Mouse (Mus musculus): Measurements from ENCODE around the gene 1190002N15Rik. TPM values are rescaled to one million over a fixed set of nuclear protein-coding genes. Genes with fewer than 3 reads are reported as not detected.

Gene 1190002N15Rik
- total RNA-seq, 2 experiments from 2014 or later = 25.7 to 31.8 TPM

GRCm38 (mm10) chr9:94529987-94530386 is 7.9 kb downstream of the 1190002N15Rik start:
- no peak for DNase-seq

GRCm38 (mm10) chr9:94529146-94529746 is 8.6 kb downstream of the 1190002N15Rik start:
- DNase-seq = no peak

- DNase-seq = no peak
Measured at GRCm38 (mm10) chr9:94526473-94526872, 11.4 kb downstream of the 1190002N15Rik start.

- peak in 1 of 2 experiments; percentile 41 for DNase-seq
Measured at GRCm38 (mm10) chr9:94512246-94512645, 25.6 kb downstream of the 1190002N15Rik start.

DNA sequence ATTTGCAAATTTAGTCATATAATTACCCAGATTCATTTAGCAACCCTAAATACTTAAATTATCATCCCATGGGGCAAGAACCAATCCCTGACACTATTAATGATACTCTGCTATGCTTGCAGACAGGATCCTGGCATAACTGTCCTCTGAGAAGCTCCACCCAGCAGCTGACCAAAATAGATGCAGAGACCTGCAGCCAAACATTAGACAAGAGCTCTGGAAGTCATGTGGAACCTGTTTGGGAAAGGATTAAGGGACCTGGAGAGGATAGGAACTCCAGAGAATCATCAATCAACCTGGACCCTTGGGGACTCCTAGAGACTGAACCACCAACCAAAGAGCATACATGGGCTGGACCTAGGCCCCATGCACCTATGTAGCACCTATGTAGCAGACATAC is 26.7 kb downstream of the 1190002N15Rik start:
- DNase-seq = peak in 1 of 2 experiments; percentile 57

DNA sequence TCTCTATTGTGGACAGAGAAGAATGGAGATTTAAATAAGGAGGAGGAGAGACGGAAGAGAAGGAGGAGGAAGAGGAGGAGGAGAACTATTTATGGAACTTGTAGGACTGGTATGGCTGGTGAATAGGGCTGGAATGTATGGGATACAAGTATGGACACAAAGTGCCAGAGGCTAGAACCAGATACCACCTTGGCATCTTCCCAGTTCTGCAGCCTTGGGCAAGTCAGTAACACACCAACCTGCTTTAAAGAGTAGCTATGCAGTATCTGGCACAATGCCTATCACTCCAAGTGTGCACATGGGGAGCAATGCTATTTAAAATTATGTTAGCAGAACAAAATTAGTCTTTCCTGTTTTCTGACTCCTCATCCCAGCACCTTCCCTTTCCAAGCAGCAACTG is 30.9 kb downstream of the 1190002N15Rik start:
- no peak for DNase-seq

DNA sequence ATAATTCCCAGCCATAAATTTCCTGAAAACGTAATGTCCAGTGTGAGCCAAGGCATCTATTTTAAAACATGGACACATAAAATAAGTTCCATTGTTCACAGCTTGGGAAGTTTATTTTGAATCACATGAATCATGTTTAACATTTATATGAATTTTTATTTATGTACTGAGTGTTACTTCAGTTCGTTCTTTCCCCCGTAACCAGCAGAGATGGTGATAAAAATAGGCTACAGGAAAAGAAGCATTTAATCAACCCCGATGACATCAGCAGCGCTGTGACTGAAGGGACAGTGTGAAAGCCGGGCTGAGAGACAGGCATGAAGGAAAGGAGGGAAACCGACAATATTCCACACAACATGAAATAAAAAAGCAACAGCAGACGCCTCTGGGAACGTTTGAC is 46.4 kb downstream of the 1190002N15Rik start:
- peak; percentile 5 to 11 for DNase-seq

- no peak for DNase-seq
Measured at GRCm38 (mm10) chr9:94487976-94488375, 49.9 kb downstream of the 1190002N15Rik start.

DNA sequence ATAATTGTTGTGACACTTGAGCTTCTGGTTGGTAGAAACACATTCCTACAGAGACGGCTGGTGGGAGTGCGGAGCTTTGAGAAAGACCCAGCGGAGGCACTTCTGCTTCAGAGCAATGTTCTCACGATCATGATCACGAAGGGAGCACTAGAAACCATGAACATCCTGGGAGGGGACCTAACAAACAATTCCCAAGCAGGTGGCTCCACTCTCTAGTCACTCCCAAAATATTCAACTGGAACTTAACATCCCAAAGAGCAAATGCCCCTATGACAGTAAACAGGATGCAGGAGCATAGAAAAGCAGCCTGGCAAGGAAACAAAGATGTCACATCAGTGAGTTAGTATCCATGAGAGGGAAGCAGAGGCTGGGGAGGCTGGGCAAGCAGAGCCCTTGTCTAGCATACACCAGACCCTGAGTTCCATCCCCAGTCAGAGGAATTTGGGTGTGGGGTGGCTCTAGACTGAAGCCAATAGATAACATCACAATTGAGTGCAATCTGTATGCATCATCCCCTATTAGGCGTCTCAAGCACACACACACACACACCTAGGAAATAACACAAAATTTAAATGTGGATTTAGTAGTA is 54.5 kb downstream of the 1190002N15Rik start:
- no peak for DNase-seq

DNA sequence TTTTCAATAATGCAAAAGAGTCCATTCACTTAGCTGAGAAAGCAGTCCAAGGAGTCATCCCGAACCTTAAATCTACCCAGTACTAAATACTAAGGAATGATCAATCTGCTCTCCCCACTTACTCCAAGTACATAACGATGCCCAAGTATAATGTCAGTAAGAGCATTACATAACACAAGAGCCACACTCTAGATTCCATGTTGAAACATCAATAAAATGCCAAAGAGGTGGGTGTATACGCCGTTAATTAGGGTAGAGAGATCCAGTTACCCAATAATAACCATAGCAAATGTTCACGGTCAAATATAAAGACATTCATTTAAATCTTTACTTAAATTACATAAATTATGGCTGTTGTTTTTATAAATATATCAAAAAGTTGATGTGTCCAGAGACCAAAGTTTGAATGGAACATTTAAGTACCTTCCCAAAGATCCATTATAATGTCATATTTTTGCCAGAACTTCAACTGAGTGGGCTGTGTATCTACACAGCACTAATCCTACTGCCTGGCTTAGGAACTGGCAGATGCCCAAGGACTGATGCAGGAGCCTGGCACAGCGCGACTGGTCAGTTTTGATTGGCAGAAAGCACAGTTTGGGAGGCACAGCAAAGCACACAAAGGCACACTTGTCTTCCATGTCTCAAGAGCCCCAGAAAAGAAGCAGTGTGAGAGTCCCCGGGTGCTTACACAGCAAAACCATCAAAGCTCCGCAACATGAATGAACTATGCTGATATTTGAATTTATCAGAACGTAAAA is 55.5 kb downstream of the 1190002N15Rik start:
- DNase-seq = peak; percentile 4 to 15

GRCm38 (mm10) chr9:94481057-94481456 is 56.8 kb downstream of the 1190002N15Rik start:
- DNase-seq = no peak

DNA sequence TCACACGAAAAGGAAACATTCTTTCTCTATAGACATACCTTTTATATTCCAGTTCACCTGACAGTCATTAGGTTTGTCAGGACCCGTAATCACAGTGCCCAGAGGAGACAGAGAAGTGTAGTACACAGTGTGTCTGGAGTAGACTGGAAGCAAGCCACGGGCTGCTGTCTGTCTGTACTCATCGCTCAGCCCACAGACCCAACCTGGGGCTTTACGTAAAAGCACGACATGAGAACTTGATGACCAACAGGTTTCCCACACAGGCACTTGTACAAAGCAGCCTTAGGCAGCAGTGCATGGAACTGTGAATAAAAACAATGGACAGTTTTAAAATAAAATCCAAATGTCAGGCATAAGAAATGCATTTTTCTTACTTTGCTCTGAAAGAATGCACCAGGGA is 58.5 kb downstream of the 1190002N15Rik start:
- no peak for DNase-seq

DNA sequence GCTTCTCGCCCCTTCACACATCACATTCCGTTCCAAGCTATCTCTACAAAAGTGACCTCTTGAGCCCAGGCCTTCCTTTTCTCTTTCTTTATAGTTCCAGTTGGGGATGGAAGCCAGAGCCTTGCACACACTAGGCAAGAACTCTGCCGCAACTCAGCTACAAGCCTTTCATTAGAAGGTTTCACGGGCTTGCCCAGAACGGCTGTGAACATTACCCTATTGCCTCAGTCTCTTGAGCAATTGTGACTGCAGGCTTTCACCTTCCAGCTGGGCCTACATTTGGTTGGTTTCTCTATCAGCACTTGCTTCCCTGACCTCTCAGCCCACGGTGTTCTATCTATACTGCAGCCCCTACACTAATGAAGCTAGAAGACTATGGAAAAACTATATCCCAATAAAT is 58.9 kb downstream of the 1190002N15Rik start:
- no peak for DNase-seq

DNA sequence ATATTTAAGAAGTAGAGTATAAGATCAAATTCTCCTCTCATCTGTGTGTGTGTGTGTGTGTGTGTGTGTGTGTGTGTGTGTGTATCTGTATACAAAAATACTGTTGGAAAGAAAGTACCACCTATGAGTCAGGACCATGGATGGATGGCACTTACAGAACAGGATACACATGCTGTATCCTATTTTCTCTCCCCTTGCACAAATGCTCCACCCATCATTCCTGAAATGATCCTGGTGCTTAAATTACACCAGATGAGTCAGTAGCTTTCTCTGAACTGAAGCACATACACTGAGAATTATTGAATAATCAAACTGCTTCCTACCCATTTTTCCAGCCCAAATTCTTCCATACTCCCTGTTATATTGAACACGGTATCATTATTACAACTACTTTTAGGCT is 61.9 kb downstream of the 1190002N15Rik start:
- DNase-seq = no peak

- no peak for DNase-seq
Measured at GRCm38 (mm10) chr9:94473898-94474297, 64.0 kb downstream of the 1190002N15Rik start.

DNA sequence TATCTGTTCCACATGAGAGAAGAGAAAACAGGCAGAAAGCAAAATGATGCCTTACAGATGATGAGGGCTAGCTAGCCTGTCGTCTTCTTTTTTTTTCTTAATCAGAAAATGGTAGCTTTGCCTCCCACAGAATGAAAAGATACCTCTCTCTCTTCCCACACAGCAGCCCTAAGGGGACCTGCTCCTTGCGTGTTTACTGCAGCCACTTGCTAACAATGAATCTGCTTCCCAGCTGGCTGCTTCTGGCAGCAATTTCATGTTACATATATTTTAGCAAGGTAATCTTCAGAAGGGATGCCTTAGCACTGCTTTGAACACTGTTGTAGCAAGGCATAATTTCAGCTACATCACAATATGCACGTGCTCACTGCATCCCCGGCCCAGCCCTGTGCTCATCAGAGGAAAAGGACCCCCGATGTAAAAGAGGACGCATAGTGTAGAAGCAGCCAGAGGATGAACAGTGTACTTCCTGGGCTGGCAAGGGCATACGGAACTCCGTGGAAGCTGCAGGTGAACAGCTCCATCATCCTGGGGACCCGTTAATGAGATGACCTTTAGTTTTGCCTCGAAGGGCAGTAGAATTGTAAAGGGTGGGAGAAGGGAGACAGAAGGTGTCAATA is 64.8 kb downstream of the 1190002N15Rik start:
- DNase-seq = no peak

DNA sequence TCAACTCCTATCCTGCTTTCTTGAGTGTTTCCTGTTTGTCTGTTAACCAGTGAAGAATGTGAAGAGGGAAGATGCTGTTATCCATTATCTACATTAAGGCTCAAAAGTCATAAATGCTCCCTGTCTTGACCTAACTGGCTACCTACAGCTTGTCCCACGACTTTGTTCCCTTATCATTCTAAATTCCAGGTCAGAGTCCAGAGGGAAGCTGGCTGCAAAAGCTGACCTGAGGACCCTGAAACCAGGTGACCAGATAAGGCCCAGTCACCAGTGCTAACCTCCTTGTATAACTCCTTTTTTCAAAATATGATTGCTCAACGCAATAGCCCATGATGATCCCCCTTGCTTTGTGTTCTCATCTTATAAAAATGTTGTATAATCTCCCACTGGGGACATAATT is 66.4 kb downstream of the 1190002N15Rik start:
- DNase-seq = no peak

Other genes starting within 250 kb of the 1190002N15Rik start
- gene Slc9a9, start 131.8 kb upstream of the 1190002N15Rik start, total RNA-seq (2021) = 1 to 10 TPM; 1.6 to 2.4 TPM